Mouse (Mus musculus) spleen, postnatal 10 days (tissue): ENCODE measurements around the gene Zdhhc22.

Experiments used
- DNase-seq, 2 experiments: peaks; one replicate each; pipeline ENCODE4 v3.0.0; 2021 to 2022; ENCODE audit warnings: low spot score in 2 of 2

Zdhhc22 gene

GRCm38 (mm10) chr12:86995931-86996330 lies 5.7 kb upstream of the Zdhhc22 start:
- DNase-seq: no peak

- no peak for DNase-seq
These were observed 4.5 kb upstream of the Zdhhc22 start for GRCm38 (mm10) chr12:86994776-86995175.

GRCm38 (mm10) chr12:86994166-86994565 lies 3.9 kb upstream of the Zdhhc22 start:
- no peak for DNase-seq

- no peak for DNase-seq
These were observed 503 bp upstream of the Zdhhc22 start for GRCm38 (mm10) chr12:86990755-86991110.

- DNase-seq: no peak
These were observed 852 bp downstream of the Zdhhc22 start for GRCm38 (mm10) chr12:86989378-86989777.

GRCm38 (mm10) chr12:86988227-86988626 lies 2.0 kb downstream of the Zdhhc22 start:
- DNase-seq: no peak

- DNase-seq: no peak
These were observed 3.7 kb downstream of the Zdhhc22 start for GRCm38 (mm10) chr12:86986562-86986961.

- peak in 1 of 2 experiments; percentile 57 for DNase-seq
These were observed 6.1 kb downstream of the Zdhhc22 start for GRCm38 (mm10) chr12:86984194-86984555.

GRCm38 (mm10) chr12:86983470-86984193 lies 6.6 kb downstream of the Zdhhc22 start:
- DNase-seq: peak in 1 of 2 experiments; percentile 67

- DNase-seq: peak in 1 of 2 experiments; percentile 28
These were observed 9.1 kb downstream of the Zdhhc22 start for GRCm38 (mm10) chr12:86981180-86981579.

- no peak for DNase-seq
These were observed 12.4 kb downstream of the Zdhhc22 start for GRCm38 (mm10) chr12:86977833-86978232.

GRCm38 (mm10) chr12:86976511-86977168 lies 13.6 kb downstream of the Zdhhc22 start:
- DNase-seq: no peak

GRCm38 (mm10) chr12:86975761-86976160 lies 14.5 kb downstream of the Zdhhc22 start:
- no peak for DNase-seq

GRCm38 (mm10) chr12:86974387-86975288 lies 15.6 kb downstream of the Zdhhc22 start:
- peak; percentile 72 to 82 for DNase-seq

- DNase-seq: no peak
These were observed 16.5 kb downstream of the Zdhhc22 start for GRCm38 (mm10) chr12:86973706-86974105.

GRCm38 (mm10) chr12:86973216-86973615 lies 17.0 kb downstream of the Zdhhc22 start:
- peak; percentile 28 to 59 for DNase-seq

- DNase-seq: no peak
These were observed 19.1 kb downstream of the Zdhhc22 start for GRCm38 (mm10) chr12:86971089-86971488.

GRCm38 (mm10) chr12:86969220-86969601 lies 21.0 kb downstream of the Zdhhc22 start:
- DNase-seq: no peak

- no peak for DNase-seq
These were observed 21.6 kb downstream of the Zdhhc22 start for GRCm38 (mm10) chr12:86968468-86969219.

- DNase-seq: no peak
These were observed 24.9 kb downstream of the Zdhhc22 start for GRCm38 (mm10) chr12:86965237-86965799.
